Mouse (Mus musculus) E14TG2a.4 (cell line): ENCODE results near the gene Mib2.

Experiments used
- CTCF ChIP-seq: conservative IDR thresholded peaks from 2 replicates; pipeline ENCODE4 v1.5.1; 2014; ENCODE audit warnings: low read length
- NANOG ChIP-seq: IDR thresholded peaks from 2 replicates; pipeline ENCODE4 v1.6.1; 2014; ENCODE audit warnings: borderline replicate concordance, low read length, mixed read lengths
- POU5F1 ChIP-seq: IDR thresholded peaks from 2 replicates; pipeline ENCODE4 v1.6.1; 2014; ENCODE audit warnings: low read length, borderline replicate concordance

DNA sequence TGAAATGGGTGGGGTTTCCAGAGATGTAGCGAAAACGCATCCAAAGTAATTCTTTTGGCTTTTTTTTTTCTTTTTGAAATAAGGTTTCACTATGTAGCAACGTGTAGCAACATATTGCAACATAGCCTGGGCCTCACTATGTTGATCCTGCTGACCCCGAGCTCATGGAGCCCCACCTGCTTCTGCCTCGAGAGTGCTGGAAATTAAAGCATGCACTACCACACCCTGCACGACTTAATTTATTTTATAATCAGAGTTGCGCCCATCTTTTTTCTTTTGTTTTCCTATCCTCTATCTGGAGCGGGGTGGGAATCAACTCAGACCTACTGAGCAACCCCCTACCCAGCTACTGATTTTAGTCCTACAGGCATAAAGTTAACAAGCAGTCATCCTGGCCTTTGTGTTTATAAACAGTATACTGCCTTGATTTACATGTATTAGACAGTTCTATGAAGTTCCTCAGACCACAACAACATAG lies 639 bp upstream of the Mib2 start:
- TF ChIP-seq CTCF = no peak
- no peak for TF ChIP-seq NANOG
- TF ChIP-seq POU5F1 = no peak
